Mouse (Mus musculus) neural tube, embryonic 14.5 days (tissue): ENCODE measurements around the gene C1qtnf7. TPM values are rescaled to one million over a fixed set of nuclear protein-coding genes. Genes with fewer than 3 reads are reported as not detected.

ENCODE experiments used
- ATAC-seq: fragments of 200-750 bp; cut with Nextera tagmentation; 2 replicates; pipeline ENCODE4 v1.8.0; 2017; ENCODE audit warnings: low read depth, mild to moderate bottlenecking, moderate TSS enrichment, moderate library complexity
- H3K27ac ChIP-seq: fragments of 300-500 bp; sonication (generic); 2 replicates; pipeline ENCODE4 v1.5.1; 2014; ENCODE audit warnings: low read depth, mild to moderate bottlenecking, control low read depth, low read length, moderate library complexity, mixed read lengths
- H3K27me3 ChIP-seq: fragments of 300-500 bp; sonication (generic); 2 replicates; pipeline ENCODE4 v1.6.1; 2014; ENCODE audit warnings: low read length; ENCODE audit not compliant: control insufficient read depth, insufficient read depth
- H3K36me3 ChIP-seq: fragments of 300-500 bp; sonication (generic); 2 replicates; pipeline ENCODE4 v1.6.1; 2014; ENCODE audit warnings: low read length, mixed read lengths; ENCODE audit not compliant: control insufficient read depth, insufficient read depth
- H3K4me1 ChIP-seq: fragments of 300-500 bp; sonication (generic); 2 replicates; pipeline ENCODE4 v1.6.1; 2014; ENCODE audit warnings: low read length; ENCODE audit not compliant: control insufficient read depth, insufficient read depth
- H3K4me2 ChIP-seq: fragments of 300-500 bp; sonication (generic); 2 replicates; pipeline ENCODE4 v1.6.1; 2014; ENCODE audit warnings: mild to moderate bottlenecking, low read depth, low read length, control low read depth
- H3K4me3 ChIP-seq: fragments of 300-500 bp; sonication (generic); 2 replicates; pipeline ENCODE4 v1.5.1; 2014; ENCODE audit warnings: low read depth, low read length, control low read depth, mixed read lengths
- H3K9ac ChIP-seq: fragments of 300-500 bp; sonication (generic); replicated peaks from 2 replicates; pipeline ENCODE4 v1.6.1; 2014; ENCODE audit warnings: low read depth, mild to moderate bottlenecking, control low read depth, low read length, mixed read lengths
- H3K9me3 ChIP-seq: fragments of 300-500 bp; sonication (generic); 2 replicates; pipeline ENCODE4 v1.6.1; 2016; ENCODE audit warnings: low read length; ENCODE audit not compliant: control insufficient read depth
- WGBS: fragments of 180-500 bp; shearing (Covaris S2); extraction: QIAGEN DNeasy Blood & Tissue Kit; methylation state at CpG from one replicate; pipeline ENCODE4 v1.1.7; 2014; 5-methylcytosine and 5-hydroxymethylcytosine counted together
- polyA plus RNA-seq: library from polyadenylated mRNA; unstranded; fragments of >200 nt; fragmentation: Nextera tagmentation; extraction: Ambion mirVana; gene quantifications from 2 replicates; pipeline ENCODE4 v1.2.1, GENCODE M21; 2014

C1qtnf7 gene
- polyA plus RNA-seq, 1 experiment from 2014 or later, result 0.15 TPM

- WGBS, result 48% methylated on average over 2 of the region's 2 CpGs
- H3K9ac ChIP-seq, result no peak overlapping the region
- no peak overlapping the region for H3K4me2 ChIP-seq
- H3K27ac ChIP-seq, result no peak overlapping the region
- no peaks in the 10 kb centered on the region for H3K4me1 ChIP-seq
- H3K27me3 ChIP-seq, result no peaks in the 10 kb centered on the region
- no peaks in the 10 kb centered on the region for H3K9me3 ChIP-seq
- no peak for ATAC-seq
- no peaks in the 10 kb centered on the region for H3K36me3 ChIP-seq
- H3K4me3 ChIP-seq, result no peak overlapping the region
These were observed 11.0 kb upstream of the C1qtnf7 start for GRCm38 (mm10) chr5:43504243-43504786.

- Histone ChIP-seq H3K9me3 (no peaks in the 10 kb centered on the region), H3K4me3 (no peak overlapping the region), H3K27me3 (no peaks in the 10 kb centered on the region), H3K4me1 (no peaks in the 10 kb centered on the region), H3K9ac (no peak overlapping the region), H3K36me3 (no peaks in the 10 kb centered on the region), H3K4me2 (no peak overlapping the region), H3K27ac (no peak overlapping the region)
- WGBS, result 81% methylated on average over 2 of the region's 2 CpGs
- no peak for ATAC-seq
These were observed 6.9 kb upstream of the C1qtnf7 start for GRCm38 (mm10) chr5:43508470-43508869.

GRCm38 (mm10) chr5:43508892-43509291, 6.4 kb upstream of the C1qtnf7 start:
- 83% methylated on average over 1 of the region's 1 CpGs for WGBS
- ATAC-seq, result no peak
- Histone ChIP-seq H3K9me3 (no peaks in the 10 kb centered on the region), H3K9ac (no peak overlapping the region), H3K36me3 (no peaks in the 10 kb centered on the region), H3K4me3 (no peak overlapping the region), H3K27ac (no peak overlapping the region), H3K27me3 (no peaks in the 10 kb centered on the region), H3K4me1 (no peaks in the 10 kb centered on the region), H3K4me2 (no peak overlapping the region)

GRCm38 (mm10) chr5:43511126-43511525, 4.2 kb upstream of the C1qtnf7 start:
- Histone ChIP-seq H3K36me3 (no peaks in the 10 kb centered on the region), H3K27ac (no peak overlapping the region), H3K27me3 (no peaks in the 10 kb centered on the region), H3K4me1 (no peaks in the 10 kb centered on the region), H3K4me3 (no peak overlapping the region), H3K9ac (no peak overlapping the region), H3K9me3 (no peaks in the 10 kb centered on the region), H3K4me2 (no peak overlapping the region)
- WGBS, result 87% methylated on average over 2 of the region's 2 CpGs
- ATAC-seq, result no peak

GRCm38 (mm10) chr5:43516491-43516890, 1.2 kb downstream of the C1qtnf7 start:
- 85% methylated on average over 7 of the region's 7 CpGs for WGBS
- ATAC-seq, result no peak
- H3K36me3 ChIP-seq, result no peaks in the 10 kb centered on the region
- H3K9me3 ChIP-seq, result no peaks in the 10 kb centered on the region
- H3K4me2 ChIP-seq, result no peak overlapping the region
- H3K27ac ChIP-seq, result no peak overlapping the region
- H3K4me1 ChIP-seq, result no peaks in the 10 kb centered on the region
- no peak overlapping the region for H3K4me3 ChIP-seq
- H3K27me3 ChIP-seq, result no peaks in the 10 kb centered on the region
- no peak overlapping the region for H3K9ac ChIP-seq

GRCm38 (mm10) chr5:43517313-43517712, 2.0 kb downstream of the C1qtnf7 start:
- ATAC-seq, result no peak
- no peak overlapping the region for H3K4me2 ChIP-seq
- no peaks in the 10 kb centered on the region for H3K36me3 ChIP-seq
- no peak overlapping the region for H3K4me3 ChIP-seq
- no peak overlapping the region for H3K27ac ChIP-seq
- WGBS, result 89% methylated on average over 13 of the region's 13 CpGs
- H3K9me3 ChIP-seq, result no peaks in the 10 kb centered on the region
- no peak overlapping the region for H3K9ac ChIP-seq
- H3K27me3 ChIP-seq, result no peaks in the 10 kb centered on the region
- H3K4me1 ChIP-seq, result no peaks in the 10 kb centered on the region

- WGBS, result 69% methylated on average over 2 of the region's 2 CpGs
- Histone ChIP-seq H3K9ac (no peak overlapping the region), H3K27me3 (no peaks in the 10 kb centered on the region), H3K36me3 (no peaks in the 10 kb centered on the region), H3K4me2 (no peak overlapping the region), H3K9me3 (no peaks in the 10 kb centered on the region), H3K4me1 (no peaks in the 10 kb centered on the region), H3K4me3 (no peak overlapping the region), H3K27ac (no peak overlapping the region)
- ATAC-seq, result no peak
These were observed 4.6 kb downstream of the C1qtnf7 start for GRCm38 (mm10) chr5:43519905-43520304.

- no peaks in the 10 kb centered on the region for H3K4me1 ChIP-seq
- ATAC-seq, result no peak
These were observed 6.0 kb downstream of the C1qtnf7 start for GRCm38 (mm10) chr5:43521369-43521768.

GRCm38 (mm10) chr5:43522866-43523265, 7.5 kb downstream of the C1qtnf7 start:
- H3K9ac ChIP-seq, result no peak overlapping the region
- ATAC-seq, result no peak
- H3K4me3 ChIP-seq, result no peak overlapping the region
- no peaks in the 10 kb centered on the region for H3K27me3 ChIP-seq
- no peak overlapping the region for H3K4me2 ChIP-seq
- 84% methylated on average over 1 of the region's 1 CpGs for WGBS
- no peaks in the 10 kb centered on the region for H3K36me3 ChIP-seq
- no peak overlapping the region for H3K27ac ChIP-seq
- no peaks in the 10 kb centered on the region for H3K4me1 ChIP-seq
- no peaks in the 10 kb centered on the region for H3K9me3 ChIP-seq

More at GRCm38 (mm10) chr5:43521369-43521768, 6.0 kb downstream of the C1qtnf7 start:
- Histone ChIP-seq H3K9ac (no peak overlapping the region), H3K9me3 (no peaks in the 10 kb centered on the region), H3K36me3 (no peaks in the 10 kb centered on the region), H3K27me3 (no peaks in the 10 kb centered on the region), H3K4me3 (no peak overlapping the region), H3K27ac (no peak overlapping the region), H3K4me2 (no peak overlapping the region)
- WGBS, result 58% methylated on average over 7 of the region's 7 CpGs
